Mouse (Mus musculus) liver, embryonic 14.5 days (tissue): Measurements from ENCODE around the gene Gadd45a. TPM values are rescaled to one million over a fixed set of nuclear protein-coding genes. Genes with fewer than 3 reads are reported as not detected.

Experiments used
- ATAC-seq: fragments of 200-750 bp; cut with Nextera tagmentation; 2 replicates; pipeline ENCODE4 v1.8.0; 2017; ENCODE audit warnings: moderate number of reproducible peaks, mild to moderate bottlenecking, moderate library complexity; ENCODE audit not compliant: insufficient read depth
- DNase-seq, 3 experiments: peaks; one replicate each; pipeline ENCODE4 v3.0.0-alpha.2; 2012 to 2013; ENCODE audit warnings: low read depth in 3 of 3, low spot score in 3 of 3
- H3K27ac ChIP-seq: fragments of 300-500 bp; sonication (generic); 2 replicates; pipeline ENCODE4 v1.5.1; 2014; ENCODE audit warnings: moderate library complexity, mild to moderate bottlenecking, control low read depth, inconsistent platforms
- H3K27me3 ChIP-seq: fragments of 300-500 bp; sonication (generic); 2 replicates; pipeline ENCODE4 v1.6.1; 2014; ENCODE audit warnings: mild to moderate bottlenecking, low read length, moderate library complexity; ENCODE audit not compliant: control insufficient read depth, insufficient read depth
- H3K36me3 ChIP-seq: fragments of 300-500 bp; sonication (generic); replicated peaks from 2 replicates; pipeline ENCODE4 v1.6.1; 2014; ENCODE audit warnings: low read depth; ENCODE audit not compliant: control insufficient read depth, insufficient read depth
- H3K4me1 ChIP-seq, 2 experiments: fragments of 200-500 bp in 1 of 2; fragments of 300-500 bp in 1 of 2; sonication (generic) in 1 of 2; replicated peaks; 2 replicates each; pipeline ENCODE4 v1.6.1; 2012 to 2014; ENCODE audit warnings: antibody characterized with exemption in 1 of 2, inconsistent platforms in 1 of 2, low read length in 1 of 2; ENCODE audit not compliant: control insufficient read depth in 2 of 2, insufficient read depth in 2 of 2
- H3K4me2 ChIP-seq: fragments of 300-500 bp; sonication (generic); 2 replicates; pipeline ENCODE4 v1.6.1; 2014; ENCODE audit warnings: low read depth, mild to moderate bottlenecking, control low read depth, moderate library complexity
- H3K4me3 ChIP-seq, 2 experiments: fragments of 200-500 bp in 1 of 2; fragments of 300-500 bp in 1 of 2; sonication (generic) in 1 of 2; 2 replicates each; pipeline ENCODE4 v1.5.1; 2012 to 2014; ENCODE audit warnings: low read depth in 2 of 2, low read length in 2 of 2, mild to moderate bottlenecking in 2 of 2, control low read depth in 1 of 2, inconsistent platforms in 1 of 2, moderate library complexity in 1 of 2; ENCODE audit not compliant: insufficient read depth in 1 of 2
- H3K9ac ChIP-seq: fragments of 300-500 bp; sonication (generic); replicated peaks from 2 replicates; pipeline ENCODE4 v1.6.1; 2014; ENCODE audit warnings: mild to moderate bottlenecking, control low read depth, moderate library complexity
- H3K9me3 ChIP-seq: fragments of 300-500 bp; sonication (generic); 2 replicates; pipeline ENCODE4 v1.6.1; 2016; ENCODE audit warnings: low read length, mixed read lengths; ENCODE audit not compliant: control insufficient read depth
- CTCF ChIP-seq: IDR thresholded peaks from 2 replicates; pipeline ENCODE4 v1.5.1; 2016; ENCODE audit warnings: antibody characterized with exemption, low read depth, control low read depth
- EP300 ChIP-seq: IDR thresholded peaks from 2 replicates; pipeline ENCODE4 v1.6.1; 2016; ENCODE audit warnings: antibody characterized with exemption, low read depth
- WGBS: fragments of 180-500 bp; shearing (Covaris S2); extraction: QIAGEN DNeasy Blood & Tissue Kit; methylation state at CpG from one replicate; pipeline ENCODE4 v1.1.7; 2014; ENCODE audit not compliant: insufficient replicate concordance; 5-methylcytosine and 5-hydroxymethylcytosine counted together
- polyA plus RNA-seq, 2 experiments: library from polyadenylated mRNA; depleted of rRNA in 1 of 2; stranded (reverse) in 1 of 2; unstranded in 1 of 2; fragments of >200 nt; fragmentation: Nextera tagmentation in 1 of 2; extraction: Ambion mirVana in 1 of 2; gene quantifications; 2 replicates each; pipeline versions ENCODE4 v1.2.1 to v1.2.3; 2012 to 2014

The Gadd45a gene
- polyA plus RNA-seq, 2 experiments = 49.8 to 90.4 TPM

DNA sequence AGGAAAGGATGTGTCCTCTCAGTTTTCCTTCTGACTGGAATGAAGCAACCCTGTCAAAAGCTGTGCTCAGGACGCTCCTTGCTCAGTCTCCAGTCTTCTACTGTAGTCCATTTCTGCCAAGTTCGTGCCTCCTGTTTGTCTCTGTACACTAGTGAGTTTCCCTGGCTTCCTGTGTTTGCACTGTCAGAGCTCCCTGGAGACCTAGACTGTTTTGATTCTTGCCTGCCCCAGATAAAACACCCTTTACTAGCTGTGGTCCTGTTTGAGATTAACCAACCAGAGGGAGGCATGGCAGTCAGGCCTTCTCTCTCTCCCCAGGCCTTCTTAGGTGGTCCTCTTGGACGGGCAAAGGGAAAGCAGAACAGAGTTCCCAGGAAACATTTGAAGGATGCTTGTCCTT, 40.2 kb upstream of the Gadd45a start:
- Histone ChIP-seq H3K9ac (no peak overlapping the region), H3K4me1 (peaks cover 2 to 3% of the 10 kb centered on the region in 2 experiments; a peak in 1 of 4 replicates), H3K4me2 (no peak overlapping the region), H3K27me3 (no peaks in the 10 kb centered on the region), H3K27ac (no peak overlapping the region), H3K4me3 (no peak overlapping the region), H3K36me3 (no peaks in the 10 kb centered on the region), H3K9me3 (no peaks in the 10 kb centered on the region)
- DNase-seq = no peak
- TF ChIP-seq CTCF = no peak
- no peak for TF ChIP-seq EP300
- WGBS = 28% methylated on average over 3 of the region's 3 CpGs
- ATAC-seq = no peak

- DNase-seq = no peak
- H3K4me1 ChIP-seq = peaks cover 2 to 3% of the 10 kb centered on the region in 2 experiments; a peak in 1 of 4 replicates
These were observed 39.1 kb upstream of the Gadd45a start for GRCm38 (mm10) chr6:67076348-67076747.

DNA sequence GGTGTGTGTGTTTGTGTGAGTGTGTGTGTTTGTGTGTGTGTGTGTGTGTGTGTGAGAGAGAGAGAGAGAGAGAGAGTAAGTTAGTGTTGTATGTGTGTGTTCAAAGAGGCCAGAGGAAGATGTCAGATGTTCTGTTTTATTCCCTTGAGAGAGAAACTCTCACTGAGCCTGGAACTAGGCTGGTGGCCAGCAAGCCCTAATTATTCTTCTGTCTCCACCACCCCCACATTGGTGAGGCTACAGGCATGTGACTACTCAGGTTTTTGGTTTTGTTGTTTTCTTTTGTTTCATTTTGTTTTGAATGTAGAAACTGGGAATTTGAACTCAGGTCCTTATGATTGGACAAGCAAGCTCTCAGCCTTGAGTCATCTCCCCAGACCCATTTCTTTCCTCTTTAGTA, 37.6 kb upstream of the Gadd45a start:
- ATAC-seq = no peak
- H3K27me3 ChIP-seq = no peaks in the 10 kb centered on the region
- DNase-seq = no peak
- H3K4me1 ChIP-seq = peaks cover 3 to 4% of the 10 kb centered on the region in 2 experiments; a peak in 2 of 4 replicates
- H3K36me3 ChIP-seq = no peaks in the 10 kb centered on the region
- no peak overlapping the region for H3K27ac ChIP-seq
- no peaks in the 10 kb centered on the region for H3K9me3 ChIP-seq
- H3K4me3 ChIP-seq = no peak overlapping the region
- no peak overlapping the region for H3K4me2 ChIP-seq
- TF ChIP-seq CTCF (no peak), EP300 (no peak)
- H3K9ac ChIP-seq = no peak overlapping the region

More at GRCm38 (mm10) chr6:67076348-67076747, 39.1 kb upstream of the Gadd45a start:
- Histone ChIP-seq H3K9ac (no peak overlapping the region), H3K36me3 (no peaks in the 10 kb centered on the region), H3K27ac (no peak overlapping the region), H3K4me3 (no peak overlapping the region), H3K9me3 (no peaks in the 10 kb centered on the region), H3K27me3 (no peaks in the 10 kb centered on the region), H3K4me2 (no peak overlapping the region)
- no peak for ATAC-seq
- TF ChIP-seq EP300 (no peak), CTCF (no peak)
- 54% methylated on average over 1 of the region's 1 CpGs for WGBS

GRCm38 (mm10) chr6:67073929-67074328, 36.7 kb upstream of the Gadd45a start:
- Histone ChIP-seq H3K9ac (no peak overlapping the region), H3K27me3 (no peaks in the 10 kb centered on the region), H3K36me3 (no peaks in the 10 kb centered on the region), H3K4me2 (no peak overlapping the region), H3K4me3 (no peak overlapping the region), H3K9me3 (no peaks in the 10 kb centered on the region), H3K4me1 (peaks cover 3 to 8% of the 10 kb centered on the region in 2 experiments; a peak in 2 of 4 replicates), H3K27ac (no peak overlapping the region)
- DNase-seq (no peak), ATAC-seq (no peak)
- WGBS = 39% methylated on average over 5 of the region's 5 CpGs
- TF ChIP-seq EP300 (no peak), CTCF (no peak)

- no peak overlapping the region for H3K4me3 ChIP-seq
- H3K9ac ChIP-seq = no peak overlapping the region
- no peak for TF ChIP-seq EP300
- no peak for TF ChIP-seq CTCF
- H3K36me3 ChIP-seq = no peaks in the 10 kb centered on the region
- H3K27me3 ChIP-seq = no peaks in the 10 kb centered on the region
- DNase-seq (no peak), ATAC-seq (no peak)
- no peak overlapping the region for H3K4me2 ChIP-seq
- H3K9me3 ChIP-seq = no peaks in the 10 kb centered on the region
- 76% methylated on average over 4 of the region's 4 CpGs for WGBS
- H3K27ac ChIP-seq = no peak overlapping the region
- peaks cover 3 to 8% of the 10 kb centered on the region in 2 experiments; a peak in 2 of 4 replicates for H3K4me1 ChIP-seq
These were observed 36.2 kb upstream of the Gadd45a start for GRCm38 (mm10) chr6:67073446-67073845.
